Mouse (Mus musculus) T-helper 1 cell (primary cell): Measurements from ENCODE around the gene Hmgn3.

Experiments
- in situ Hi-C: fragments of 300-600 bp; cut with MboI, MseI; formaldehyde crosslinking; loops from one replicate; pipeline ENCODE4 v1.15.1; 2025; ENCODE audit warnings: high pct_unique_total_duplicates

The Hmgn3 gene

DNA sequence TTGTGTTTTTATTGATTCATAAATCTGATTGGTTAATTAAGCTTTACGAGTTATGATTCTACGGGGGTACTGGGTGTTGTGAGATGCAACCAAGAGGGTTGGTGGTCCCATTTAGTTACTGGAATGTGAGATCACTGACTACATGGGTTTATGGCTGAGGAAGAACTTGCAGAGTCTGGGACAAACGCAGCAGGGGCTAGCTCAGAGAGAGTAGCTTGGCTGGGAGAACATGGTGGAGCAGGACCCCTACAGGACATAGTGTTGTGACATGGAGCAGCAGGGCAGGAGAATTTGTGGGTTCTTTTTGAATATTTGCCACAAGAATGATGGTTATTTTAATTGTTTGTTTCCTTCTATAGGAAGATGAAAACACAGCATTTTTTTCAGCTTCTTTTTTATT is 45.7 kb downstream of the Hmgn3 start:
- in situ Hi-C loops = no loop called here

DNA sequence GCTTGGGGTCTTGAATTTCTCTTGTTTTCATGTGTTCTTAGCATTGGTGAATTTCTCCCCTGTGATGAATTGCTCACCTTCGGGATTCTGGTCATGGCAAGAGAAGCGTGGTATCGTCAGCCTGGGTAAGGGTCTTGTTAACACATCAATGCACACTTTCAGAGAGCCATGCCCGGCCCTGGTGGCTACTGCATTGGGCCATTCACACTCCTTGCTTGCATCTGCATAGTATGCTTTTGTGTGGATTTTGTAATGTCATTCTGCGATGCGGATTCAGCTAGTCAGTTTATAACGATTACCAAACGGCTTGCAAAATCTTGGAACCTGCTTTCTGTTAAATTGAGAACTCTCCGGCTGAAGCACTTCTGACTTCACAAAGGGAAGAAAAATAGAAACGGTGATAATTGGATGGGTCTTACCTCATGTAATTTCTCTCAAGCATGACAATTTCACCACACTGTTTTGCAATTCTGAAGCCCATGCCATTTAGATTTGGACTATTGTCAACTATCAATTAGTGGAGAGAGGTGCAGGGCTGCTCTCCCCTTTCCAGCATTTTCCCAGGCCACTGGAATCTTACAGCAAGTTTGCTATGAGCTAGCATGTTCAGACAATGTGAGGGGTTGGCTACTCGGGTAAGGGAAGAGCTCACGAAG is 47.7 kb downstream of the Hmgn3 start:
- in situ Hi-C loops = no loop called here

DNA sequence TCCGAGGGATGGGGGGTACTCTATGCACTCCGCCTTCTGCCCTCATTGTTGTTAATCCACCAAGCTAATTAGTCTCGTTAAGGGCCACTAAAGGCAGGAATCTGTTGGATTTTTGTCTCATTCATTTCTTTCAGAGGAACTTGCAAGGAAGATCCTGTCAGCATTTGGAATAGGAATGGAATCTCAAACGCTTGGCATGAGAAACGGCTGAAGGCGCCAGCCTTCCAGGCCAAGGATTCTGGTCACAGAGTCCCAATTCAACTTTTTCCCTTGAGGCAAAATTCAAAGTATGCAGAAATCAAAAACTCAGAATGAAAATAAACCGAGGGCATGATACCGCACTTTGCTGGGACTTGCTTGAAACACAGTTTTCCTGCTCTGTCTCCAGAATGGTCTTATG is 48.7 kb downstream of the Hmgn3 start:
- in situ Hi-C loops = no loop called here

DNA sequence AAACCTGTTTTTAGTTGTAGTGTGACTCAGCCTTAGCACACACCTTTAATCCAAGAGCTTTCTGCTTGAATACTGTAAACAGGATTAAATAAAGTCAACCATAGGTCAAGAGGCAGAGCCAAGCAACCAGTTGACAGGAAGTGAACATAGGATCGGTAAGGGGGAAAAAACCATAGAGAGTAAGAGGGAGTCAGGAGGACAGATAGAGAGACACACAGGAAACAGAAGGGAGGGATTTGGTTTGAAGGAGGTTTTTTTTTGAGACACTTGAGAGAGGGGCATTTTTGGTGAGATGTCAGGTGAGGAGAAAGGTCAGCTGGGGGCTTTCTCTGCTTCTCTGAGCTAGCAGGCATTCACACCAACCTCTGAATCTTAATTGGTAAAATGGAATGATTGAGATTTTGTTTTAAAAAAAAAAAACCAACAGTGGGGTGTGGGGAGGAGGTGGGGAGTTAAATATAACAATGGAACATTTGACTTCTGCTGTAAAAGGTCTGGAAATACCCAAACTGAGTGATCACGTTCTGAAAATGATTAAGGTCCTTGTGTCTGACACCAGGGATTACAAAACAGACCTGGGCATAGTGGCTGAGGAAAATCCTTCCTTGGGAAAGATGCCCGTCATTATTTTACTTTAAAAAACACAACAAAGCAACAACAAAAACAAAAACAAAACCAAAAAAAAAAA is 51.7 kb downstream of the Hmgn3 start:
- in situ Hi-C loops = no loop called here

DNA sequence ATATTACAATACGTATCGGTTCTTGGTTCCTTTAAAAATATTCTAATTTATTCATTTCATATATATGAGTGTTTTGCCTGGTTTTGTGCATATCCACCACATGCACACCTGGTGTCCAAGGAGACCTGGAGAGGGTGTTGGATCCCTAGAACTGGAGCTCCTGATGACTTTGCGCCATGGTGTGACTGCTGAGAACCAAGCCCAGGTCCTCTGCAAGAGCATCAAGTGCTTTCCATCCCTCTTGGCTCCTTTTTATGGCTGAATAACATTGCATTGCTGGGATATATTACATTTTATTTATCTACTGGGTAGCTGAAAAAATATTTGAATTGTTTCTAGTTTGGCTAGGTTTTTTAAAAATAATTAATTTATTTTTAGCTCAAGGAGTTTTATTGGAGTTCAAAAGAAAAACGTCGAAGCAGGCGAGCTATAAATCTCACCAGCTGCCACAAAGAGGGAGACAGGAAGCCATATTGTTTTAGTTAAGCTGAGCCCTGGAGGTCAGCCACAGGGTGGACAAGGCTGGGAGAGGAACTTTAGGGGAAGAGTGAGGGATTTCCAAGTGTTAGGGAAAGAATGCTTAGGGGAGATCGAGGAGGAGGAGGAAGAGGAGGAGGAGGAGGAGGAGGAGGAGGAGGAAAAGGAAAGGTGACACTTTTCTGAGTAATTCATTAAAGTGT is 62.6 kb downstream of the Hmgn3 start:
- in situ Hi-C loops = no loop called here

DNA sequence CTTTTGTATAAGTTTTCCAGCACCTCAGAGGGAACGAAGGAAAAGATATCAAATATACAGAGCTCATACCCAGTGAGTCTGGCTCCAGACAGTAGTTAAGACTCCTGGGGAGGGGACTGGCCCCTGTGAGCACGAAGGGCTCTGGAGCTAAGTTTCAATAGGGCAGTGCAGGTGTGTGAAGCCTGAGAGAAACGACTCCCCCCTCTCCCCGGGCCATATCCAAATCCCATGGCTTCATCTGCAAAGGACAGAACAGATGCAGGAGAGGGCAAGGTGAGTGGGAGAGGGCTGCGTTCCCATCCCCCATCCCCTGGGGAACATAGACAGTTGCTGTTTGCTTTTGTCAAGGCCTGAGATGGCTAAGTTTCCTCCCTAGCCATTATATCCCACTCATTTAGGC is 63.4 kb downstream of the Hmgn3 start:
- in situ Hi-C loops = no loop called here

DNA sequence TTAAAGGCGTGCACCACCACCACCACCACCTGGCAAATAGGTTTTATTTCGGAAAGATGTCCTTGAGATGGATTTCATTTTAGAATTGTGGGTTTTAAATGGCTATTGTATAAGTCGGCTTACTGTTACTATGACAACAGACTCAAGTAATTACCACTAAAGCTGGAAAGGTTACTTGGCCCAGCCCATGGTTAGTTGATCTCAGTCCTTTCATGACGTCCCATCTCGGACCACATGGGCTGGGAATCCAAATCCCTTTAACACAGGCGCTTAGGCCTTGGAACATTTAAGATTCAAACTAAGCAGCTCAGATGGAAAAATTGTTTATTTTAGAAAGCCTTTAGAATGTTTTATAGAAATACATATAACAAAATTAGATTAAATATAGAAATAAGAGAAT is 64.2 kb downstream of the Hmgn3 start:
- in situ Hi-C loops = no loop called here

DNA sequence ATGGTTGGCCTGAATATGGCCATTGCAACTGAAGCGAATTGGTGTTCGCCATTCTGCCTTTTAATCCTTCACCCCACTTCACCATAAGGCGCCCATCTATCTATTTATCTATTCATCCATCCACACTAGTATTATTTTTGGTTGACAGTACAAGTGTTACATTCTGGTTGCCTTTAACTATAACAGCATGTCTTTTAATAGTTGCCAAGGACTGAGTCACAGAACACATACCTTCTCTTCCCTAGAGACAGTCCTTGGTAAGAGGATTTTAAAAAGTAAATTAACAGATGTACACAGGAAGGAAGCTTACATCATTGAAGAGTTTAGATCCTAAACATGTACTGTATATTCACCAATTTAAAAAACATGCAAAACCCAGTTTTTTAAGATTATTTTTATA is 66.8 kb downstream of the Hmgn3 start:
- in situ Hi-C loops = loop anchor here (10.0 kb wide), 1 partner anchor 55 kb away; no protein-coding TSS in a partner anchor

DNA sequence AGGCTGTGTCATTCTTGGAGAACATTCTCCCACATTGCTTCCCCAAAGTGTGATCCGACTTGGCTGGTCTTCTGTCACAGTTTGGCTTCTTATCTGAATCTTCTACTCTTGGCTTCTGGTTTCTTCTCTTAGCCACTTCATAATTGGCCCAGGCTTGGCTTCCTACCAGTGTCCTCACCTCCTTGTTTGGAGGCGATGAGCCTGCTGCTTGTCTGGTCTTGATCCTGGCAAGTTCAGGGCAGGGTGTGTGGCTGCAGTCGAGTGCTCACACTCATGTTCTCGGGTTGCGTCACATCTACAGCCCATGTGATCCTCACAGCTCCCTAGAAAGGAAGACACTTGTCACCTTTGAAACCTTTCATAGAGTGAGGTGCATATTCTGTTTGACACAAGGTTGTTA is 78.2 kb downstream of the Hmgn3 start:
- in situ Hi-C loops = loop anchor here (25.0 kb wide), 1 partner anchor 1856 kb away; no protein-coding TSS in a partner anchor

DNA sequence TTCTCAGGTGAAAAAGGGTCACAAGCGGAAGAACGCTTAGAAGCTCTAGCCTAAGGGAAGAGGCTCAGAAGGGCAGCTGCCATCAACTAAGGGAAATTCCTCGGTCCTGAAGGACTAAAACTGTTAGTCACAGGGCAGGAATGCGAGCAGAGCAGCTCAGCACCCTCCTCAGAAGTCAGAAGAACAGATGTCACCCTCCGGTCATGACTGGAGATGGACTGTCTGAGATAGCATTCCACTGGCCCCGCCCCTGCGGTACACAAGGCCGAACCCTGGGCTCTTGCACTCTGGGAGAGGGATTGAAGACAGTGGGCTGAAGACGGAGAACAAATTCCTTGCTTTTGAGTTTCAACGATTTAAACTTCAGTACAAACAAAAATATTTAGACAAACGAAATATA is 85.2 kb downstream of the Hmgn3 start:
- in situ Hi-C loops = loop anchor here (25.0 kb wide), 1 partner anchor 1849 kb away; no protein-coding TSS in a partner anchor
